Mouse (Mus musculus): ENCODE results near the gene Syt16. TPM values are rescaled to one million over a fixed set of nuclear protein-coding genes. Genes with fewer than 3 reads are reported as not detected.

Syt16 gene
- polyA plus RNA-seq, 1 experiment from 2014 or later = 5.7 TPM

GRCm38 (mm10) chr12:73974584-73974983 lies 22.9 kb upstream of the Syt16 start:
- H3K36me3 ChIP-seq = peaks cover 87% of the 10 kb centered on the region
- no peak overlapping the region for H3K4me3 ChIP-seq (replicated peaks)
- H3K27me3 ChIP-seq = no peaks in the 10 kb centered on the region
- ATAC-seq (ENCODE audit: insufficient number of reproducible peaks, insufficient read depth, low FRiP score, low TSS enrichment, low read depth) = no peak
- 88% methylated on average over 6 of the region's 6 CpGs for WGBS
- no peak overlapping the region for H3K27ac ChIP-seq
- no peak overlapping the region for H3K9ac ChIP-seq (replicated peaks)
- peaks cover 7% of the 10 kb centered on the region; the same call in 1 of the 2 replicates for H3K9me3 ChIP-seq
- no peaks in the 10 kb centered on the region for H3K4me1 ChIP-seq (replicated peaks)
- no peak overlapping the region for H3K4me2 ChIP-seq

GRCm38 (mm10) chr12:73978144-73978543 lies 19.3 kb upstream of the Syt16 start:
- peaks cover 80% of the 10 kb centered on the region for H3K36me3 ChIP-seq

GRCm38 (mm10) chr12:73979667-73980066 lies 17.8 kb upstream of the Syt16 start:
- ATAC-seq (ENCODE audit: insufficient number of reproducible peaks, insufficient read depth, low FRiP score, low TSS enrichment, low read depth) = no peak
- Histone ChIP-seq H3K27ac (no peak overlapping the region), H3K9ac (replicated peaks) (no peak overlapping the region), H3K36me3 (peaks cover 82% of the 10 kb centered on the region), H3K4me2 (no peak overlapping the region), H3K9me3 (no peaks in the 10 kb centered on the region), H3K4me1 (replicated peaks) (no peaks in the 10 kb centered on the region), H3K27me3 (no peaks in the 10 kb centered on the region), H3K4me3 (replicated peaks) (no peak overlapping the region)
- WGBS = 94% methylated on average over 5 of the region's 5 CpGs

More at GRCm38 (mm10) chr12:73978144-73978543, 19.3 kb upstream of the Syt16 start:
- H3K27ac ChIP-seq = no peak overlapping the region
- WGBS = 90% methylated on average over 3 of the region's 3 CpGs
- H3K9me3 ChIP-seq = no peaks in the 10 kb centered on the region
- H3K4me1 ChIP-seq (replicated peaks) = no peaks in the 10 kb centered on the region
- ATAC-seq (ENCODE audit: insufficient number of reproducible peaks, insufficient read depth, low FRiP score, low TSS enrichment, low read depth) = no peak
- no peak overlapping the region for H3K4me2 ChIP-seq
- no peak overlapping the region for H3K4me3 ChIP-seq (replicated peaks)
- no peaks in the 10 kb centered on the region for H3K27me3 ChIP-seq
- H3K9ac ChIP-seq (replicated peaks) = no peak overlapping the region

- ATAC-seq (ENCODE audit: insufficient number of reproducible peaks, insufficient read depth, low FRiP score, low TSS enrichment, low read depth) = no peak
- H3K4me2 ChIP-seq = no peak overlapping the region
- no peaks in the 10 kb centered on the region for H3K27me3 ChIP-seq
- H3K36me3 ChIP-seq = peaks cover 78% of the 10 kb centered on the region
- H3K9ac ChIP-seq (replicated peaks) = no peak overlapping the region
- no peak overlapping the region for H3K27ac ChIP-seq
- H3K4me3 ChIP-seq (replicated peaks) = no peak overlapping the region
- H3K4me1 ChIP-seq (replicated peaks) = no peaks in the 10 kb centered on the region
- WGBS = 84% methylated on average over 14 of the region's 14 CpGs
- H3K9me3 ChIP-seq = no peaks in the 10 kb centered on the region
These were observed 14.9 kb upstream of the Syt16 start for GRCm38 (mm10) chr12:73982533-73982932.

- no peak for ATAC-seq (ENCODE audit: insufficient number of reproducible peaks, insufficient read depth, low FRiP score, low TSS enrichment, low read depth)
- H3K27me3 ChIP-seq = no peaks in the 10 kb centered on the region
- peaks cover 43% of the 10 kb centered on the region for H3K36me3 ChIP-seq
- H3K9ac ChIP-seq (replicated peaks) = no peak overlapping the region
- no peak overlapping the region for H3K4me3 ChIP-seq (replicated peaks)
- no peak overlapping the region for H3K27ac ChIP-seq
- H3K9me3 ChIP-seq = no peaks in the 10 kb centered on the region
- H3K4me1 ChIP-seq (replicated peaks) = no peaks in the 10 kb centered on the region
- H3K4me2 ChIP-seq = no peak overlapping the region
- 88% methylated on average over 7 of the region's 7 CpGs for WGBS
These were observed 11.2 kb upstream of the Syt16 start for GRCm38 (mm10) chr12:73986299-73986698.

DNA sequence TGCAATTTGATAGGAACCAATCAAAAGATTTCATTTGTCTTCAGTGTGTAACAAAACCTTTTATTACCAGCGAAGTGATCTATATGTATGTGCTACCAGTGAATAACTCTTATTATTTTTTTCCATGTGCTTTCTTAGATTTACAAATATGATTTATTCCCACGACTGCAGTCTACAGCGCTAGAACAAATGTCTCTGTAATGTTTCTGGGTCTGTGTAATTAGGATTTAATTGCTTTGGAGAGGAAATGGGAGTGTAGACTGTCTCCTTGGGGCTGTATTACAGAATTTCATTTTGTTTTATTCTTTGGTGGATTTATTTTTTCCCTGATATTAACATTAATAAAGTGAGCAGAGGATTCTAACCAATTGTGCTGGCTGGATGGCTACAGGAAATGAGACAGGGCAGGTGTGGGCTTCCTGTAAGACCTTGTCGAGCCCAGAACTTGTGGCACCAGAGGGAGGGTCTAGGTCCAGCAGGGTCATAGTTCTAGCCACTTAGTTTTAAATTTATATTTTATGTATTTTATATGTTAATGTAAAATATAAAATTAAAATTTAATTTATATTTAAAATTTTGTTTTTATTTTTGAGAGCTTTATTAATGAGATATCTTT lies 9.0 kb upstream of the Syt16 start:
- 83% methylated on average over 4 of the region's 4 CpGs for WGBS
- no peak for ATAC-seq (ENCODE audit: insufficient number of reproducible peaks, insufficient read depth, low FRiP score, low TSS enrichment, low read depth)
- H3K4me2 ChIP-seq = no peak overlapping the region

DNA sequence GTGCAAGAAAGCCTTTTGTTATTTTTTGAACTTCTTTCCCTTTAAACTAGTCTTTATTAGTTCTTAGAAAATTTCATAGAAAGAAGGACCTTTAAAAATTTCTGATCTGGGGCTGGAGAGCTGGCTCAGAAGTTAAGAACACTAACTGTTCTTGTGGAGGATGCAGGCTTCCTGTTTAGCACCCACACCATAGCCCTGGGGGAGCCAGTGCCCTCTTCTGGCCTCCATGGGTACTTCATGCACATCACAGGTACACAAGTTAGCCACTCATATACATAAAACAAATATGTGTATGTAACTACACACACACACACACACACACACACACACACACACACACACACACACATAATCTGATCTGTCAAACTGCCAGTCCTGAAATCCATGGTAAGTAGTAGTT lies 7.9 kb upstream of the Syt16 start:
- Histone ChIP-seq H3K36me3 (peaks cover 18% of the 10 kb centered on the region), H3K9me3 (no peaks in the 10 kb centered on the region), H3K4me2 (no peak overlapping the region), H3K4me1 (replicated peaks) (no peaks in the 10 kb centered on the region), H3K9ac (replicated peaks) (no peak overlapping the region), H3K27ac (no peak overlapping the region), H3K27me3 (no peaks in the 10 kb centered on the region), H3K4me3 (replicated peaks) (no peak overlapping the region)
- ATAC-seq (ENCODE audit: insufficient number of reproducible peaks, insufficient read depth, low FRiP score, low TSS enrichment, low read depth) = no peak

More for the DNA sequence above, 9.0 kb upstream of the Syt16 start:
- Histone ChIP-seq H3K4me1 (replicated peaks) (no peaks in the 10 kb centered on the region), H3K27me3 (no peaks in the 10 kb centered on the region), H3K9ac (replicated peaks) (no peak overlapping the region), H3K9me3 (no peaks in the 10 kb centered on the region), H3K4me3 (replicated peaks) (no peak overlapping the region), H3K27ac (no peak overlapping the region), H3K36me3 (peaks cover 27% of the 10 kb centered on the region)

- Histone ChIP-seq H3K4me3 (replicated peaks) (peak overlapping the region; percentile 63), H3K36me3 (no peaks in the 10 kb centered on the region), H3K4me2 (peak overlapping the region; percentile 86), H3K9me3 (no peaks in the 10 kb centered on the region), H3K9ac (replicated peaks) (no peak overlapping the region), H3K27me3 (peaks cover 45% of the 10 kb centered on the region), H3K4me1 (replicated peaks) (peaks cover 5% of the 10 kb centered on the region), H3K27ac (no peak overlapping the region)
- ATAC-seq (ENCODE audit: insufficient number of reproducible peaks, insufficient read depth, low FRiP score, low TSS enrichment, low read depth) = no peak
- WGBS = 39% methylated on average over 12 of the region's 12 CpGs
These were observed 560 bp upstream of the Syt16 start for GRCm38 (mm10) chr12:73996906-73997296.

DNA sequence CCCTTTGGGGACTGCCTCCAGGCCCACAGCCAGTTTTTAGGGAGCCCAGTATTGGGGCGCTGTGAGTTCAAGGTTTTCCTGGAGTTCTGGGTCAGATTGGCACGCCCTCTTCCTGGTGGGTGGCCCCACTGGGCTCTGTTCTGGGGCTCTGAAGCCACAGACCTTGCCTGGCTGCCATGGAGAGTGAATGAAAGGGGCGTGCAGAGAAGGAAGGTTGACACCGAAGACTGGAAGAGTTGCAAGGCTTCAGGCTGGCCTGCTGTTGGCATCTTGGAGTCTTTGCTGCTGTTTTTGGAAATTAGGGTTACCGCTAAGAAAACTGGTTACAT lies 631 bp downstream of the Syt16 start:
- H3K4me1 ChIP-seq (replicated peaks) = peaks cover 5% of the 10 kb centered on the region
- peak overlapping the region; percentile 77 for H3K9ac ChIP-seq (replicated peaks)
- 0 out of 2 replicates have a peak, but pooled peaks have one; percentile 47 for ATAC-seq (ENCODE audit: insufficient number of reproducible peaks, insufficient read depth, low FRiP score, low TSS enrichment, low read depth)
- H3K9me3 ChIP-seq = no peaks in the 10 kb centered on the region
- H3K4me2 ChIP-seq = peak overlapping the region; percentile 86
- H3K36me3 ChIP-seq = no peaks in the 10 kb centered on the region
- peaks cover 45% of the 10 kb centered on the region for H3K27me3 ChIP-seq
- H3K27ac ChIP-seq = no peak overlapping the region
- H3K4me3 ChIP-seq (replicated peaks) = peak overlapping the region; percentile 63
- 31% methylated on average over 5 of the region's 5 CpGs for WGBS

- Histone ChIP-seq H3K27me3 (peaks cover 25% of the 10 kb centered on the region), H3K27ac (no peak overlapping the region), H3K9me3 (no peaks in the 10 kb centered on the region), H3K4me1 (replicated peaks) (peaks cover 5% of the 10 kb centered on the region), H3K9ac (replicated peaks) (no peak overlapping the region), H3K36me3 (no peaks in the 10 kb centered on the region), H3K4me3 (replicated peaks) (no peak overlapping the region), H3K4me2 (no peak overlapping the region)
- WGBS = 70% methylated on average over 9 of the region's 9 CpGs
- ATAC-seq (ENCODE audit: insufficient number of reproducible peaks, insufficient read depth, low FRiP score, low TSS enrichment, low read depth) = no peak
These were observed 5.0 kb downstream of the Syt16 start for GRCm38 (mm10) chr12:74002449-74002848.

- Histone ChIP-seq H3K27me3 (no peaks in the 10 kb centered on the region), H3K27ac (no peak overlapping the region), H3K4me2 (no peak overlapping the region), H3K9ac (replicated peaks) (no peak overlapping the region), H3K4me1 (replicated peaks) (peaks cover 3% of the 10 kb centered on the region; the same call in 1 of the 2 replicates), H3K36me3 (no peaks in the 10 kb centered on the region), H3K9me3 (no peaks in the 10 kb centered on the region), H3K4me3 (replicated peaks) (no peak overlapping the region)
- WGBS = 26% methylated on average over 8 of the region's 8 CpGs
- ATAC-seq (ENCODE audit: insufficient number of reproducible peaks, insufficient read depth, low FRiP score, low TSS enrichment, low read depth) = no peak
These were observed 12.0 kb downstream of the Syt16 start for GRCm38 (mm10) chr12:74009448-74009911.

- Histone ChIP-seq H3K9ac (replicated peaks) (no peak overlapping the region), H3K4me2 (peak overlapping the region; percentile 44), H3K4me3 (replicated peaks) (no peak overlapping the region), H3K27ac (no peak overlapping the region), H3K4me1 (replicated peaks) (peaks cover 3% of the 10 kb centered on the region; the same call in 1 of the 2 replicates), H3K36me3 (no peaks in the 10 kb centered on the region), H3K27me3 (peaks cover 7% of the 10 kb centered on the region), H3K9me3 (no peaks in the 10 kb centered on the region)
- 3% methylated on average over 6 of the region's 6 CpGs for WGBS
- ATAC-seq (ENCODE audit: insufficient number of reproducible peaks, insufficient read depth, low FRiP score, low TSS enrichment, low read depth) = peak; percentile 56; the same call in 1 of the 2 replicates
These were observed 16.3 kb downstream of the Syt16 start for GRCm38 (mm10) chr12:74013739-74014138.
